Mouse (Mus musculus): Measurements from ENCODE around the gene Bcl2l11.
A peak's percentile ranks its signal among the peaks of the same experiment; 100 is the strongest.

The Bcl2l11 gene

DNA sequence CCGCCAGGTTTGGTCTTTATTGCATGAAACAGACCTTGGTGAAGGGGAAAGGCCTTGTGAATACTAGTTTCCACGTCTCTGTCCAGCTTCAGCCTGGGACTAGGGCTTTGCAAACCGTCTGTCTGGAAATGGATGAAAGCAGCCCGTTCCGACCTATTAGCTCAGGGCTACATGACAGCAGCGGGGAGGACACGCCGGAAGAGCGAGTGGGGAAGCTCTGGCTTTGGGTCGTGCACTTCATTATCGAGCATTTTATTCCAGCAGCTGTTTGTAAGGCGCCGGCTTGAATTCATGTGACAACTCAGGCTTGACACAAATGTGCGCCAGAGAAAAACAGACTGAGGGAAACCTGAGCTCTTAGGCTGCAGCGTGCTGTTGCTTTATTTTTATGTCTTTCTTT, 13.9 kb downstream of the Bcl2l11 start:
- no peak for DNase-seq (ENCODE audit: low read depth)

DNA sequence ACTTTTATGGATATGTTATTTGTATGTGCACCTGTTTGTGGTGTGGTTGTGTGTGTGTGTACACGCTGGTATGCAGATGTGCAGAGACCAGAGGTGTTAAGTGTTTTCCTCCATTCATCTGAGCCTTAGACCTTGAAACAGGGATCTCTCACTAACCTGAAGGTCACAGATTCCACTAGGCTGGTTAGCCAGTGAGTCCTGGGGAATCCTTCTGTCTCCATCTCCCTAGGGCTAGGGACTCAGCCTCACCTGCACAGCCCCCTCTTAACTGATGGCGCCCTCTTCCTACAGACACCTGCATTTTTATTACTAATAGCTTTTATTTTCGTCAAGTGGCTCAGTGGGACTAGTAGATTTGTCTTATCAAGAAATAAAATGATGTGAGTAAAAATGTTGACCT, 14.3 kb downstream of the Bcl2l11 start:
- no peak for DNase-seq (ENCODE audit: low read depth)

DNA sequence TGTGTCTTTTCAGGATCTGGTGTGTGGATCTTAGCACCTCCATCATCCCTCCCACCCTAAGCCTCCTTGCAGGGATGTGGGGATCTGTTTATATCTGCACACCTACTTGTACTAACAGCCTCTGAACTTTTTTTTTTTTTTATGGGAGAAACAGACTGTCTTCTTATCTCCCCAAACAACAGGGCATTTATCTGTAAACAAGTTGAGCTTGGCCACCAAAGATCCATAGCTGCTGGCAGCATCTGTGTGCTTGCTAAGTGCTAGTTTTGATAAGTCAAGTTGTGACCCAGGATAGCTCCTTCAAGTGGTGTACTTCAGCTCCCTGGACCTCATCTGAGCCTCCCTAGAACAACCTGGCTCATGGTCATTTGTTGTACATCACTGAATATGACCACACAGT, 18.2 kb downstream of the Bcl2l11 start:
- DNase-seq (ENCODE audit: low read depth) = no peak

DNA sequence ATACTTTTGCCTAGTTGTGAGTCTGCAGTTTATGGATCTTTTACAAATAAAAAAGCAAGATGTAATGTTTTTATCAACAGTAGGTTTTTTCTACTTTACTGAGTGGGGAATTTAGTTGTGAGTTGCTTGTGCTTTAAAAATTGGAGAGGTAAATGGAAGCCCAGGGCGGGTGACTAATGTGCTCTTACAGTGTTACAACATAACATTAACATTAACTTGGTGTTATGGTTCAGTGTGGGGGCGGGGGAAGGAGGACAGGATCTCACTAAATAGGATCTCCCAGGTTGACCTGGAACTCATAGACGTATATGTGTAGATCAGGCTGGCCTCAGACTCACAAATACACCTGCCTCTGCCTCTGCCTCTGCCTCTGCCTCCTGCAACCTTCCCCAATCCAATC, 19.6 kb downstream of the Bcl2l11 start:
- no peak for DNase-seq (ENCODE audit: low read depth)

DNA sequence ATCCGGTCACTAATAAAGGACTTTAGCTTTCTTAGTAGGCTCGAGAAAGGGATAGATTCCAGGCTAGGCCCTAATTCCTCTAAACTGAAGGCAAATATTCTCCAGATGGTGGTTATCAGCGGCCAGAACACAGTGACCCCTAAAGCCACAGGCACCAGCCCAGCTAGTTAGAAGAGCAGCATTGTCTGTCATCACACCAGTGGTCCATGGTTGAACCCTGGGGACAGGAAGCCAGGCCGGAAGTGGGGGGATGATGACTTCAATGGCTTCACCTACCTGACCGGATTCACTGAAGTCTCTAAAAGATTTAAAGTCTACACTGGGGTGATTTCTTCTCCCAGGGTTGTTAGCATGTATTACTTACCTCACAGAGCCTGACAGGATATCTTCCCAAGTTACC, 23.8 kb downstream of the Bcl2l11 start:
- no peak for DNase-seq (ENCODE audit: low read depth)

DNA sequence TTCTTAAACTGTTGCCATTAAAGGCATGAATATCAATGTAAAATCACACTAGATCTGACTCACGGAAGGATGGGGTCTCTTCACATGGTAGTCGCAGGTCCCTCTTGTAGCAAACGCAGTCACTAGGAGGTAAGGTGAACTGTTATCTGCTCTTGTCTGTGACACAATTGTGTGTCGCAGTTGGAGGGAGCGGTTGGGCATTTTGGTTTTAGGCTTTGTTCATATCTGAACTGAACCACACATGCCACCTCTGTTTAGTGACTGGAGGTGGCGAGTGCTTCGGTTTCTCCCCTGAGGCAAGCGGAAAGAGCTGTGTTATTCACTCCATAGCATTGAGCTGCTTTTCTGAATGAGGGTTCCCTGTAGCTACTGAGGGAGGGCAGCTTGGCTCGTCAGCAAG, 26.4 kb downstream of the Bcl2l11 start:
- no peak for DNase-seq (ENCODE audit: low read depth)

DNA sequence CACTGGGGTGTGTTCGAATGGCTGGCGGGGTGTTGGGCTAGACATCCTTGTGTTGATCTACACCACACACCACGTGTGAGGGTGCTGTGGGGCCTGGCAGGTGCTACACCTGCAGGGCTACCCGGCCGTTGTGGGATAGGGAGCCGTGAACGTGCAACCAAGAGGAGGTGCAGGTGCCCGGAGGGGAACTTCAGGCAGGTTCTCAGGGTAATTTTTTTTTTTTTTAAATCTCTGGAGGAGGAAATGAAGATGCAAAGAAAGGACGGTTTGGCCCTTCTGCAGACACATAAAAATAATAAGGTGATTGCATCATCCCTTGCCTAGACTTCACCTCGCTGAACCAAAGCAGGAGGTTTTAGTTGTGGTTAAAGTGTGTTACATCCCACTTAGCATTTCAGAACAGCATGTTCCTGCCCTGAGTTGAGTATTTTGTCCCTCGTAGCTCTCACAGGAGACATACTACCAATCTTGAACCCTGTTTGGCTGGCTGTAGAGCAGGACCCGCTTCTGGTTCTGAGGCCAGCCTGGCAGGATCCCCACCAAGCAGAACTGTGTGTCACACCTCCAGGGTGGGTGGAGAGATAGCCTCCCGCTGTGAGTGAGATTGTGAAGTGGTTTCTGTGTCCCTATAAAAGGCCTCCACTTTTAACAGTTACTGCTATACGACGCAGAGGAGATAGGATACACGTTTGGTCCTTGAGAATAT, 27.2 kb downstream of the Bcl2l11 start:
- peak; percentile 17 for DNase-seq (ENCODE audit: low read depth)

DNA sequence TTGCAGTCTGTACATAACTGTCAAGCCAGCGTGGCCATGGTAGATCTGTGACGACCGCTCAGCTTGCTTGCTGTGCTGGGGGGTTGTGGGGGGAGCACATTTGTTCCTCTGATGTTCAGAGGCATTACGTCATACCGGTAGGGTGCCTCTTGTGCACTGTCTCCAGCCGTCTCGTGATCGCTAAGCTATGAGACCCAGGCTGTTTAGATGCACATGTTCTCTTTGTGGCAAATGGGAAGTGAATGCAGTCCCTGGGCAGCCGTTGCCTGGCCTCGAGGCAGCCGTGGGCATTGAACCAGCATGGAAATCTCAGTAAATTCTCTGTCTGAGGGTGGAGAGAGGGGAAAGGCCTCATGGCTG, 27.7 kb downstream of the Bcl2l11 start:
- no peak for DNase-seq (ENCODE audit: low read depth)

DNA sequence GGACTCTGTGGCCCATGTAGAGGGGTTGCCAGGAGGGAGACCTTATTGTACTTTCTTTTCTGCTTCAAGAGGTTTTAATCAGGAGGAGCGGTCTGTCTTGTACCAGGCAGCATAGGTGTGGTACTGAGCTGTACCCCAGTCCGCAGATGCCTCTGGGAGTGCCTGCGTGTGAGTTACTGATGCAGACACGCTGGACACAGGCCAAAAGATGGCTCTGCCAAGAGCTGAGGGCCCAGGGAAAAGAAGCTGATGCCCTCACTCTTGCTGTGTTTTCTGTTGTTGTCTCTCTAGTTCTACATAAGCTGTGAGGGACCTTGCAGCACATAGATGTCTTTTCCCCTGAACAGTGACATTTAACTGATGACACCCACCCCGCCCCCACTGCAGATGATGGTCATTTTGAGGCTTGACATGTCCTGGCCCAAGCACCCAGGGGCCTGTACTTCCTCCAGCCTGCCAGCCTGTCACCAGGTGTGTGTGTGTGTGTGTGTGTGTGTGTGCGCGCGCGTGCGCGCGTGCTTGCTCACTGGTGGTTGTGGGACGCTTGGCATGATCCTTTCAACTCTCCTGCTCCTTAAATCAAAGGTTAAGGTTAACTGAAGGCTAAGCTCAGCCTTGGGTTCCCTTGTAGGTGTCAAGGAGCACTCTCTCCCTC, 29.7 kb downstream of the Bcl2l11 start:
- DNase-seq (ENCODE audit: low read depth) = no peak

DNA sequence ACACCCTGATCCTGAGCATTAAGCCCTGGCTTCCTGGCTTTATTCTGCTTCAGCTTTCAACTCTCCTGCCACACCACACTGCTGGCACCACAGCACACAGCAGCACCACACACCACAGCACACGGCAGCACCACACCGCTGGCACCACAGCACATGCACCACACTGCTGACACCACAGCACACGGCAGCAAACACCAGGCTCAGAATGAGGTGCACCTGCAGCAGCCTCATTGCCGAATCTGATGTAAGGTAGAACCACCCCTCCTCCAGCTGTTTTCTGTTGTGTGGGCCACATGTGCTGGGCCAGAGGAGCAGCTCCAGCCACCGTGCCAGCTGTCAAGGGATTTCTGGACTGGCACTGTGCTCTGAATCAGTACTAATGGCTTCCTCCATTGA, 30.2 kb downstream of the Bcl2l11 start:
- DNase-seq (ENCODE audit: low read depth) = no peak

DNA sequence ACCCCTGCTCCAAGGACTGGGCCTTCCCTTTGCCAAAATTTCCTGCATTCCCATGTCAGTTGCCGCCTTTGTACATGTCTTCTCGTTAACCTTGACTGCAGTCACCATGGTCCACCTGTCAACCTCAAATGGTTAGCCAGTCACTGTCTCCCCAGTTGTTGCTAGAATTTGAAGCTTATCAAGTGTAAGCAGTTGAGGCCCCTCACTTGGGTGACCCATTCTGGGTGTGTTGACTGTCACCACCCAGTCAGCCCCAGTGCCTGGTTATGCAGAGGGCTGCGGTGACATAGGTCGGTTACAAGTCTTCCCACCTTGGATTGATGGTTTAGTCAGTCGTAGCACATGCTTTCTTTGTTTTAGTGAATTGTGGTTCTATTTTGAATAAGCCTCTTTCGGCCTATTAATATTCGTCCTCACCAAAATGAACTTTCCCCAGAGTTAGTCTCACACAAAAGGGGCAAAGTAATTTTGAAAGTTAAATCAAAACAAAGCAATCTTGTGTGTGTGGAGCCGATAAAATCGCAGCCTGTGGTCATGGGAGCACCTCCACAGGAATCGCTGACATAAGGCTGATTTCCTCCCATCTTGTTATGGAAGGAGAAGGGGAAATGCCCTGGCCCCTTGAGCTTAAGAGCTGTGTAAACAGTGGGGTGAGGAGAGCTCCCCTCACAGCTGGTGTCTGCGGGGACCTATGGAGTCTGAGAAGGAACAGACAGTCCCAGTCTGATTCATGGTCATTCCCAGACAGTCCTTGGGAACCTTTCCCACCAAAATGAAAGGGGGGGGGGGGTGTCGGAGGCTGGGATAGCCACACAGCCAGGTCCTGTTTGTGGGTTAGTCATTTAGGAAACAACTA, 30.9 kb downstream of the Bcl2l11 start:
- DNase-seq (ENCODE audit: low read depth) = peak; percentile 59

DNA sequence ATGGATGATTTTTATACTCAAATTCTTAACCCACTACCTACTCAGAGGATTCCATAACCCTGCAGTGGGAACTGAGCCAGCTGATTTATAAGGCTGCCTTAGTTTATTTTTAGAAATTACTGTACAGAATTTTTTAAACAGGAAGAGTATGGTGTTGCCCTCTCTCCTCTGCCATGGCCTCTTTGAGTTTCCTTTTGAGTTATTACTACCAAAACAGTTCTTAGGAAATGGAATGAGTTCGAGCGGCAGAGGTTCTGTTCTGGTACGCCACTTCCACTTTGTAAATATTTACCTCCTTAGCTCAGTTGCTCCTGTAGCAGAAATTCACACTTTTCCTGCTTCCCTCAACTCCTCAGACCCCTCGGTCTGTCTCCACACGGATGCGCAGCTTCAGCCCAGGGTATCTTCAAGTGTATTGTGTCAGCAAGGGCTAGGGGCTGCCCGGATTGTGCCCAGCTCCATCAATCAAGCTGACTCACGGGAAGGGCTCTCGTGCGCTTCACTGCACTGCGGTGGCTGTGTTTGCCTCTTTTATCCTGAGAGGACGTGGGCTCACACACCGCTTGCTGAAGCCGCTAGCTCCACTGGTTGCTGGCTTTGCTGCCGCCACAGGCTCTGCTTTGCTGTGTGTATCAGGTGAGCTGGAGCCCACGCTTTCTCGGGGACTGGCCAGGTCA, 33.0 kb downstream of the Bcl2l11 start:
- no peak for DNase-seq (ENCODE audit: low read depth)

DNA sequence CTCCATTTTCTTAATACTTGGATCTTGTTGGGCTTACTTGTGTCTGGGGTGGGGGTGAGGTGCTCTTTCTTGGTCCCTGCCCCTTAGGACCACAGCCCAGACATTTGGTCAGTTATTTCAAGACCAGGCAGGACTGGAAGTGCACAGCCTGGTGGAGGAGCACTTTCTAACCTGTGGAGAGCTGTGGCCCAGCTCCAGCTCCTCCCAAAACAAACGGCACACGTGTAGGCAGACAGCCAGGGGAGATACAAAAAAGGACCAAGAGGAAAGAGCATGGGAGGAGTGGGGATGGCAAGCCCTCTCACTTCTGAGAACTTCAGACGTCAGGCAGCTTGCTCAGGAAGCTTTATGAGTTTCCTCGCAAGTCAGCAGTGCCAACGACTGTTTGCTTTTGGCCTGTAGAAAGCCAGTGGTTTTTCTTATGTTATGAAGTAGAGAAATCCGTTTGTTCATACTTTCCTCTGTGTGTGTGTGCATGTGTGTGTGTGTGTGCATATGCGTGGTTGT, 33.8 kb downstream of the Bcl2l11 start:
- no peak for DNase-seq (ENCODE audit: low read depth)

DNA sequence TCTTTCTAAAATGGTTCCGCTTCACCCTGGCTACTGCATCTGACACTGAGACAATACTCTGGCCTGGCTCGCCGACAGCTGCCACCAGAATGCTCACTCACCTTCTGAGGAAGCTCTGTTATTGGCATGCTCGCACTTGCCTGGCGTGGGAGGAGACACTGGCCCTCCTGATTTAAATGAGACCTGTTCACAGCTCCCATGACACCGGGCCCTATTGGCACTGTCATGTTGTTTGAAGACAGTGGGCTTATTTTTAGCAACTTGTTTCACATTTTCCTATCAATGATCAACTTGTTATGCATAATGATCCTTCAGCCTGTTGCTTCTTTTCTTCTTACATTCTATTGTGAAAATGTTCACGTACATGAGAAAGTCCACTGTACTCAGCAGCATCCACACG, 37.3 kb downstream of the Bcl2l11 start:
- DNase-seq (ENCODE audit: low read depth) = no peak

DNA sequence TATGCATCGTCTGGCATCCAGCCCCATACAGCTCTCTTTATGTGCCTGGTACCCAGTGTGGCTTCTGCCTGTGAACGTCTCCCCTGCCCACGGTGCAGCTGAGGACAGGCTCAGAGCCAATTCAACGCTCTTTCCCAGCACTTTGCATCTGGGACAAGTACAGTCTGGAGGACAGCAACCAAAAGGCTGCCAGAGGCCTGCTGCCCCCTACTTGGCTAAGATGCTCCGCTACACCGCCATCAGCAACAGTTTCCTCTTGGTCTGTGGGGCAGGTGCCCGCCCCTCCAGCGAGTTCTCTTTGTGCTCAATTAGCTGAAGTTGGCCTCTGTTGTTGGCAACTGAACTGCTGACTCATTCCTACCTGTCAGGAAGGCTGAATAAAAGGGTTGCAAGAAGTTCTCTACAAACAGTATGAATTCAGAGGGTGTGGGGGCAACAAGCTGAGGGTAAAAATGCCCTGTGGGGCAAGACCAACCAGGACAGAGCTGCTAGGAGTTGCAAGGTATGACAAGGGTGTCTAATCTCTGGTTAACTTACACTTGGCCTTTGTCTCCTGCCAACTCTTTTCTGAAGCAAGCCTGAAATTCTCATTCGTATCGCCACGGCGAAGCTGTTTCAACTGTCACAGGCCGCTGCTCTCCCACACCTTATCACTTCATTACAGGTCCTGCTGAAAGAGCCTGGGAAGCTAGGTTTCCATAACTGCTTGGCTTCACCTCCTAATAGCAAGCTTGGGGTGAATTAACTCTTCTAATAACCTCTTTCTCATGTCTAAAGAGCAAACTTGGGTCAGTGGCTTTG, 41.0 kb downstream of the Bcl2l11 start:
- no peak for DNase-seq (ENCODE audit: low read depth)

DNA sequence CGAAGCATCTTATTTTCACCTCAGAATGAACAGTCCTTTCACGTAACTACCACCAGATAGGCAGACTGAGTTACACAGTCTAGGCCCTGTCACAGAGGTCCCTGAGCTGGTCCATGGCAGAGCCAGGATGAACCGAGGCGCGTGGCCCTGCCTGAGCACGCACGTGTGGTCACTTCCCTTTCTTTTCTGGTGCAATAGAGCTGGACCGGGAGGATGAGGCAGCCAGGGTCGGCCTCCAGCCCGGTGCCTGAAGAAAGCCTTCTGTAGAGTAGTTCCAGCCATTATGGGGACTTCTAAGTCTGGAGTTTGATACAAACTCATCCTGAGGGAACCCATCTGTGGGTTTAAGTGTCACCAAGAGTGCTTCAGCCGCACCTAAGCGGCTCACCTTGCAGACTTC, 42.1 kb downstream of the Bcl2l11 start:
- DNase-seq (ENCODE audit: low read depth) = no peak

DNA sequence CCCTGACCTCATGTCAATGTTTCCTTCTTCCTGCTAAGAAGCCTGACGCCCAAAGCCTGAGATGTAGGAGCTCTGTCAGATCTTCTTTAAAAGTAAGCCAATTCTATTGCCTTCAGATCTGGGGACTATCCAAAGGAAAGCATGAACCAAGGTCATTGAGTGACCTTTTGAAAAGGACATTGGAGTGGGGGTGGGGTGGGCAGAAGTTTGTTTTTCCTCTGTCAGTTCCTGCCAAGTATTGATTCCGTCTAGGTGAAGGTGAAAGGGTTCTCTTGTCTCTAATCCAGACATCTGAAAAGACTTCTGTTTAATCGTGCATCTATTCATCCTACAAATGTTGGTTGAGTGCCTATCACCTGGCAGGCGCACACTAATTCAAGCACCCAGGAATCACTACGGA, 43.6 kb downstream of the Bcl2l11 start:
- no peak for DNase-seq (ENCODE audit: low read depth)

DNA sequence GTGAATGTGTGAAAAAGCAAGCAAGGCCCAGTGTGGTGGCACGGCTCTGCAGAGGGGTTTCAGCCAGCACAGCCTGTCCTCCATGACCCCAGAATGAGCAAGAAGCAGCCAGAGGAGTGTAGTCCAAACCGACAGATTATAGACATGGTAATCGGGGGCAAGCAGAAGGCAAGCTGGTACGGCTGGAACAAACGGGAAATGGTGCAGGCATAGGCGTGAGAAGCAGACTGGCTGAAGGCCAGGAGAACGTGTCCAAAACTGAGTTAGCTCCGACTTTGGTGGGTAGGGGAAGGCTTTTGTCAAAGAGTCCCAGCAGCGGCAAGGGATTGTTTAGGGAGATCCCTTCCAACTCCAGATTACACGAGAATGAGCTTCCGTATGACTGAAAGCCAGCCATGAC, 44.1 kb downstream of the Bcl2l11 start:
- DNase-seq (ENCODE audit: low read depth) = no peak

DNA sequence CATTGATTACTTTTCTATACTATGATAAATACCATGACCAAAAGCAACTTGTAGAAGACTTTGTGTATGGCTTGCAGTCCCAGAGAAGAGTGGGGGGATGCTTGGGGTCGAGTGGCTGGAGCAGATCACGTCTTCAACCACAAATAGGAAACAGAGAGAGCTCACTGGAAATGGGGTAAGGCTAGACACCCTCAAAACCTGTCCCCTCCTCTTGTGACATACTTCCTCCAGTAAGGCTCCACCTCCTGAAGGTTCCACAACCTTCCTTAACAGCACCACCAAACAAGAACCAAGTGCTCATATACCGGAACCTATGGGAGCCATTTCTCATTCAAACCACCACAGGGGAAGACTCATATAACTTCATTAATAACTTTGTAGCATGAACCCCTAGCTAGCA, 44.8 kb downstream of the Bcl2l11 start:
- peak; percentile 57 for DNase-seq (ENCODE audit: low read depth)

DNA sequence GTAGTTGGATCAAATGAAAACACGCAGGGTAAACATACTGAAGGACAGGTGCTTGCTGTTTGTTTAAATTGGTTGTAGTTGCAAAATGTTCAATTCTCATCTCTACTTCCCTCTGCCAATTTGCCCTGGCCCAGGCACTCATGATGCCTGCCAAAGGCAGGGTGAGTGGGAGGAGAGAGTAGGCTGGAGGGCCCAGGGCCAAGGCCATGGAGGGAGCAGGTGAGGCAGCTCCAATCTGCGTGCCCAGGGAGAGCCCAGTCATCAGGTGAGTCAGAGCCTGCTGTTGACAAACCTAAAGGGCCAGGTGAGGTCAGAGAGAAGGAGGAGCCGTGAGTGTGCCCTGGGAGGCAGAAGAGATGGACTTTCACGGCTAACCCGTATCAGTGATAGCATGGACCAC, 46.4 kb downstream of the Bcl2l11 start:
- no peak for DNase-seq (ENCODE audit: low read depth)

DNA sequence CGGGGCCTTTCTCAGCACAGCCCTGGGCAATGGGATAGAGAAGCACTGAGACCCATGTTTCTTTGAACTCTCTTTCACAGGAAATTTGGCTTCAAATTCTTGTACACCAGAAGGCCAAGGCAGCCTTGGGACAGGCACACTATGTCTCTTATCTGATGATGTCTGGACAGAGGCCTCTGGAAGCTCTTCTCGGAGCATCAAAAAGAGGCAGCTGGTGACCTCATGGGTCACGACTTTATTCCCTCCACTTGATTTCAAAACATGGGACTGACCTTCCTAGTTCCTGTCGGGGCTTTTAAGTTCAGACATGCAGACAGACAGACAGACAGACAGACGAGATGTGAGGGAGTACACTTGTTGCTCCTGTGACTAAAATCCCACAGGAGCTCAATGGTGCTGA, 48.3 kb downstream of the Bcl2l11 start:
- DNase-seq (ENCODE audit: low read depth) = no peak
